Mouse (Mus musculus): Measurements from ENCODE around the gene Ccdc146. TPM values are rescaled to one million over a fixed set of nuclear protein-coding genes. Genes with fewer than 3 reads are reported as not detected.

Ccdc146 gene
- total RNA-seq (2021): under 1 TPM; 0.50 to 0.95 TPM

- peak; percentile 95 for DNase-seq
- intact Hi-C loops (cut with DNase I): loop anchor here (5.0 kb wide), 1 partner anchor 163 kb away; no protein-coding TSS in a partner anchor
Observed at GRCm38 (mm10) chr5:21424614-21425602, at the start of gene Ccdc146, which contains the start of gene Fam185a. Gene Ccdc146, minus strand, starts transcription at chr5:21424677. Gene Fam185a, plus strand, starts transcription at chr5:21424958.

DNA sequence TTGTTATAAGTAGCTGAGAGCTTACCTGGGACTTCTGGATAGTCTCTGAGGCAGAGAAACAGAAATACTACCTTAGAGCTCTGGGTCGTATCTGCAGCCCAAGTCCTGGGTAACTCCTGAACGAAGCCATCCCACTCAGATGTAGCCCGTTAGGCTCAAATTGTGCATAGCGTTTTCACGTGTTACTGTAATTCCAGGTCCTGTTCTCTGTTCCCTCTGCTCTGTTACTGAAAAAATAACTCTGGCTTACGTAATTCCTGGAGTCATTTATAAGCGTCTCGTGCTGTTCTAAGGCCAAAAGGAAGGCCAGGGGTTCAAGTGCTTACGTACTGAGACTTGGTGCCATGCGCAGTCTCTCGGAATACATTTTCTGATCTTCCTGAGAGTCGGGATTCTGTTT, 43.6 kb upstream of the Ccdc146 start:
- intact Hi-C loops (cut with DNase I): no loop called here
- no peak for DNase-seq

DNA sequence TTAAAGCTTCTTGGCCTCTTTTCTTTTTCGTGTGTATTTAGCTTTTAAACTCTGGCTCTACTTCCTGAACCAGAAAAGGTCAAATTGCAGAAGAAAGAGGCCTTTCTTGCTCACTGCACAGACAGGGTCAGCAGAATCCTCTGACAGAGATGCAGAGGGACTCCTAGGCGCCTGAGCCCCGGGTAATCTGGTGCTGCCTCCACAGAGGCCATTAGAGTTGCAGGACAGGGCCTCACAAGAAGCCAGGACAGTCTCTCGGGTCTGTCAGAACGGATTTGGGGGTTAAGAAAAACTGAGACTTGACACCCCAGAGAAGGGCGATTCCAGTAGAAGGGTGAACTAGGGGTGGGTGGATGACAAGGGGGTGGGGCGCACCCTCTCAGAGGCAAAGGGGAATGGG, 42.9 kb upstream of the Ccdc146 start:
- DNase-seq: no peak
- intact Hi-C loops (cut with DNase I): no loop called here

GRCm38 (mm10) chr5:21440833-21441530, 16.5 kb upstream of the Ccdc146 start:
- intact Hi-C loops (cut with DNase I): no loop called here
- peak; percentile 54 for DNase-seq

- DNase-seq: no peak
- intact Hi-C loops (cut with DNase I): loop anchor here (5.0 kb wide), 1 partner anchor 148 kb away; no protein-coding TSS in a partner anchor
Observed at GRCm38 (mm10) chr5:21439446-21440110, 15.1 kb upstream of the Ccdc146 start.

DNA sequence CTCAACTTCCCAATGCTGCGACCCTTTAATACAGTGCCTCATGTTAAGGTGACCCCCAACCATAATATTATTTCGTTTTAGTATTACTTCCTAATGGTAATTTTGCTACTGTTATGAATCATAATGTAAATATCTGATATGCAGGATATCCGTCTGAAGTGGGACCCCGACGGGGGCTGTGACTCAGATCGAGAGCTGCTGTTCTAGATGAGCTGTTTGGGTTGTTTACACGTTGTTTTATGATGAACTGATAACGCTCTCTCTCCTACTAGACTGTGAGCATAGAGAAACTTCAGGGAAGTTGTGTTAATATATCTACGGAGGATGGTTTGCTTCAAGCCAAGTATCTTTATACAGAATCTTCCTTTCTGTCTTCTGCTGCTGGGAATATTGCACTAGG, 14.0 kb upstream of the Ccdc146 start:
- intact Hi-C loops (cut with DNase I): loop anchor here (5.0 kb wide), 1 partner anchor 149 kb away; no protein-coding TSS in a partner anchor
- DNase-seq: no peak

DNA sequence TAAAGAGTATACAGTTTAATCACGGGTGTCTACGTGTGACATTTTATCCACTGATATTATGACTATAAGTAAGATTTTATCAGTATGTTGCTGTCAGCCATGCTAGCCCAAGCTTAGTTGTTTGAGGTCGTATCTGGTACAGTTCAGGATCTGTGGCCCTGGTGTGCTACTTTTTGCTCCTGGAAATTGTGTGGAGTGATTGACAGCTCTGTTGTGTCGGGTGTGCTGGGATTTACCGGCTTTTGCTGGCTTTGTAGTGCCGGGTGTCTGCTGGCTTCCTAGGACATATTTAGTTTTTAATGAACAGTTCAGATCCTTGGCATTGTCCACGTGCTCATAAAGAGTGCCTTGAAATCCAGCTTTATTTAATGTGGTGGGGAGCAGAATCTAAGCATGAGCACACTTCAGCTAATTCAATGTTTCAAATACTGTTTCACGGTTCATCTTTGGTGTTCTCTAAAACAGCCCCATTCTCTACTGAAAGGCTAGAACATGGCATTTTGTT, 12.0 kb upstream of the Ccdc146 start:
- intact Hi-C loops (cut with DNase I): loop anchor here (5.0 kb wide), 1 partner anchor 151 kb away; no protein-coding TSS in a partner anchor
- DNase-seq: no peak

DNA sequence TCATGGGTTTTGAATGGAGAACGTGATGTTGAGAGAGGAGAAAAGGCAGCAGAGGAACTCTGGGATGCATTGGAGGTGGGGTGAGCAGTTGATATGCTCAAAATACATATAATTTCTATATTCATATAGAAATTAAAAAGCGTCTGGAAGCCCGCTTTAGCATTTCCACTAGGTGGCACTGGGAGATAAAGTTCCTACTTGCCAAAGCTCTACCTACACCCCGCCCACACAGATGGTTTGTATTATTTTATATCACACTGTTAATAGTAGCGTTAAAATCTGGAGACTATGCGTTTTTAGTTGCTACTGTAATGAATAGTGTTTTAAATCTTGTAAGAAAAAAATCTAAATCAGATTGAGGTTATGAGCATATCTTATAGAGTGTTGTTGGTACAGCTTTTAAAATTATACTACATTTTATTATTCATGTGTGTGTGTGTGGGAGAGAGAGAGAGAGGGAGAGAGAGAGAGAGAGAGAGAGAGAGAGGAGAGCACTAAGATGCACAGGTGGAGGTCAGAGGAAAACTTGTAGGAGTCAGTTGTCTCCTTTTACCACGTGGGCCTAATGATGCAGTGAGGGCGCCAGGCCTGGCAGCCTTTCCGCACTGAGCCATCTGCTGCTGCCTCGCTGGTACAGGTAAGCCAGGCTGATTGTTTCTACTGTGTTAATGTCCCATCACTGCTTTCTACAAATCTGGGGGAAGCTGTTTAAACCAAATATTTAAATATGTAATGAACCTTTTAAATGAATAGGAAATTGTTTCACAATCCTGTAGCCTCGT, 9.9 kb upstream of the Ccdc146 start:
- intact Hi-C loops (cut with DNase I): loop anchor here (2.0 kb wide), 1 partner anchor 206 kb away; no protein-coding TSS in a partner anchor
- peak; percentile 14 for DNase-seq

- intact Hi-C loops (cut with DNase I): no loop called here
- no peak for DNase-seq
Observed at GRCm38 (mm10) chr5:21426666-21427065, 2.2 kb upstream of the Ccdc146 start.

DNA sequence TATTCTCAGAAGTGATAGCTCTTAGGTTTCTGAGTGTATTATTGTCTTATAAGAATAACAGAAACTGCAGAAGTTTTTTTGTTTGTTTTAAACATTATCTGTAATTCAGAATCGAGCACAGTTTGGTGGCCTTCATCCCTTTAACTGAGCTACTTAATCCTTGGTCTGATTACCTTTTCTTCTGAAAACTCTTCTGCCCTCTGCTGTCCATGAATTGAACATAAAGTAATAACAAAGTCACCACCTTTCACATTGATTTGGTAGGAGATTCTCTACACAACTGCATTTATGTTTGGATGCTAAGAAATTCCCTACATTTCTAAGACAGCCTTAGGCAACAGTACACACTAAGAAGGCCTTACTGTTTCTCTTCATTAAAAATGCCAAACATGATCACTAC, 3.9 kb downstream of the Ccdc146 start:
- intact Hi-C loops (cut with DNase I): loop anchor here (5.0 kb wide), 1 partner anchor 158 kb away; no protein-coding TSS in a partner anchor
- DNase-seq: no peak

DNA sequence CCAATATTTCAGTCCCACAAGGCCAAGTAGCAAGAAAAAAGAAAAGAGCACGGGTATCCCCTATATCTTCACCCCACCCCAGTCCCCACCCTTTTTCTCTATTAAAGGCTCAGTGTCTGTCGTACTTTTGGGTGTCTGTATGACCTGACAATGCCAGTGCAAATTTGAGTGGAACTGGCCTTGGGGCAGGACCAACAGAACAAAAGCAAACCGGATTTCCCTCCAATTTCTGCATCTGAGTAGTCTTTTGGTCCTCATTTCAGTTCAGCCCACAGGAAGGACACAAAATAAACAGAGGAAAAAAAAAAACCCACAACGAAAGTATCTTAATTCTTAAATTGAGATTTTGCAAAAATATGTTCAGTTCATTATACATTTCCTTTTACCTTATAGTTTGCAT, 5.9 kb downstream of the Ccdc146 start:
- intact Hi-C loops (cut with DNase I): no loop called here
- no peak for DNase-seq

DNA sequence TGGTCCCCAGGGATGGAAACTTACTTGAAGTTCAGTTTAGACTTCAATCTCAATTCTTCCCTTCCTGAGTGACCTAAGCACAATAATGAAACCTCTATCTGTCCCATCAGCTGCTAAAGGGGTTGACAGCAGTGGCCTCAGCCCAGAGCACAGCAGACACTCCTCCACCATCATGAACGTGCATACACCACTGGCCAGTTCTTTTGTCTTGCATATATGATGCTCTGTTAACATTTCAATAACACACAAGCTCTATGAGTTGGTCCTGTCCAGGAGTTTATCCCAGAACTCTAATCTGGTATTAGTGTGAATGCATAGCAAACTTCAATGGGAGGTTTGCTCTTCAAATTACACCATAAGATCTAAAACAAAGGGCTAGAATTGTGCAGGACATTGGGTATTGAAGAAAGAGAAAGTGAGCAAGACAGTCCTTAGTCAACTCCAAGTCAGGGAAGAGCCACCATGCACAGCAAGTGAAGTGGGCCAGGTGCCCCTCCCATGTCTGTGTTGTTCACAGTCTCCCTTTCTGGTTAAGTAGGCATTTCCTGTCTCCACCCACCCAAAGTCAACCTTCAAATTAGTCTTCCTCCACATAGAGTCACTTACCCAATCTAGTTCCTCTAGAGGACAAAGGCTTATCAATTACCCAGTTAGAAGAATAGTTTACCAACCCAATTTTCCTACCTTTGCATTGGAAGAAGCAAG, 10.2 kb downstream of the Ccdc146 start:
- DNase-seq: no peak
- intact Hi-C loops (cut with DNase I): no loop called here

- intact Hi-C loops (cut with DNase I): no loop called here
- DNase-seq: no peak
Observed at GRCm38 (mm10) chr5:21413322-21413721, 11.2 kb downstream of the Ccdc146 start.

GRCm38 (mm10) chr5:21412056-21412455, 12.4 kb downstream of the Ccdc146 start:
- intact Hi-C loops (cut with DNase I): no loop called here
- no peak for DNase-seq

DNA sequence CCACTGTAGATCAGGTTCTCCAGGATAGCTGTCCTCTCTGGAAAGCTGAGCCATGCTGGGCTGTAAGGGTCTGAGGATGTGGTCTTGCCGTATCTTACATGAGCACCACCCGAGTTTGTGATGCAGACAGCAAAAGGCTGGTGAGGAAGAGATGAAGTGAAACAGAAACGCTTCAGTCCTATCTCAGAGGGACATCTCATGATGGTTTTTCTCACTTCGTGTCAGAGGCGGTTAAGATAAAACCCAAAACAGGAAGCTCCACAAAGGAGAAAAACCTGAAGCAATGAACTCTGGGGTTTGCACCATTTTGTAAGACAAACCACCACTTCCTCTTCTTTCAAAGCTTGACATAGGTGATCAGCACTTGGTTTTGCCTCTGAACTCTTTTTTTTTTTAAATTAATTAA, 13.2 kb downstream of the Ccdc146 start:
- intact Hi-C loops (cut with DNase I): no loop called here
- no peak for DNase-seq

GRCm38 (mm10) chr5:21395205-21395840, 29.2 kb downstream of the Ccdc146 start:
- intact Hi-C loops (cut with DNase I): no loop called here
- DNase-seq: no peak

DNA sequence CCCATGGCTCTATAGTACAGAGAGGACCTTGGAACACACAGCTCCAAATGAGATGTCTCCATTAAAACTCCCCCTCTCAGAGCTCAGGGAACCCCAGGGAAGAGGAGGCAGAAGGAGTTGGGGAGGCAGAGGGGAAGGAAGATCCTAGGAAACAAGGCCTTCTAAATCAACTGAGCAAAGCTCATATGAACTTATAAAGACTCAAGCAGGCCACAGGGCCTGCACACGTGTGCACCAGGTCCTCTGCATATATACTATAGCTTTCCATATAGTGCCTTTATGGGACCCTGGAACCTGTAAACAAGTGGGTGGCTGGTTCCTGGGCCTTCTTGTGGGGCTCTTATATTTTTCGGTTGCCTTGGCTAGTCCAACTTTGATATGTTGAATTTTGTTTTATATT, 29.9 kb downstream of the Ccdc146 start:
- intact Hi-C loops (cut with DNase I): no loop called here
- no peak for DNase-seq

GRCm38 (mm10) chr5:21391616-21392384, 32.7 kb downstream of the Ccdc146 start:
- intact Hi-C loops (cut with DNase I): no loop called here
- DNase-seq: no peak

Measured in left cerebral cortex, postnatal 4 days (tissue).